8 mouse cellular contexts compared by ENCODE assay signal in the genomic region with DNA sequence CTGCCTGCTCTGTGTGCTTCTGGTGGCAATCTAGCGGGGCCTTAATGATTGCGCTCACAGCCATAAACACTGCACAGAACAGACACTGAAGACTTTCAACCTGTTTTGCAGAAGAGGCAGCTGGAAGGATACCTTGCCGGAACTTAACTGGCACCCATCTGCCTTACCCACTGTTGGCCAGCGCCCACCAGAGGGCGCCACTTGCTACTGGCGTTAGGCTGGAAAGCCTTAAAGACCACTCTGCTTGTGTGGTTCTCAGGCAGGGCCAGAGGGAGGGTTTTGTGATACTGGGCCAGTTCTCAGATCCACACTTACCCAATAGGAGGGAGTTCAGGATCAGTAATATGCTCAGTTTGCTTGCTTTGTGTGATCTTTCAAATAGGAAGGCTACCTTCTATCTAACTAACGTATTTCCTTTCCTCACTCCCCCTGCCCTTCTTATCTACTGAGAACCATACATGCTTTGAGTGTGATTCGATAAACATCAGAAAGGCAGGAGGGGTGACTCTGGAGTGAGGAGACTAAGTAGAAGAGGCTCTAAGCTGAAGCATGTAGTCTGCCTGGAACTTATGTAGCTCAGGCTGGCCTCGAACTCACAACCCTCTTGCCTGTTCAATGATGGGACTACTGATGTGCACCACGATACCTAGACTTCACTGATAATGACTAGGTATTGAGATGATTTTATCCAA.
DNase-seq lines count a peak whose midpoint lies in the region; ATAC-seq and TF ChIP-seq lines count a peak whose summit lies in the region.

No protein-coding gene starts in this region.

- no peak overlapping the region for H3K4me2 ChIP-seq in hindbrain, embryonic 14.5 days (replicated peaks)
- no peak overlapping the region for H3K4me2 ChIP-seq in liver, embryonic 12.5 days

- H3K36me3 ChIP-seq in testis, adult 2 months (ENCODE audit: control insufficient read depth, insufficient read depth, low read length): no peaks in the 10 kb centered on the region
- no peaks in the 10 kb centered on the region for H3K36me3 ChIP-seq in hindbrain, embryonic 14.5 days (replicated peaks; ENCODE audit: control insufficient read depth, insufficient read depth)
- H3K36me3 ChIP-seq in liver, embryonic 12.5 days: no peaks in the 10 kb centered on the region

- TF ChIP-seq CTCF in testis, adult 2 months (IDR thresholded peaks at IDR 0.05; ENCODE audit: control insufficient read depth, insufficient read depth, insufficient replicate concordance, low read depth, low read length): peak; percentile 83
- peak; percentile 89 for TF ChIP-seq CTCF in bone marrow macrophage, adult 2 months (IDR thresholded peaks at IDR 0.05; ENCODE audit: low read depth, low read length)

- no peaks in the 10 kb centered on the region for H3K4me1 ChIP-seq in testis, adult 2 months (ENCODE audit: control insufficient read depth, insufficient read depth, low read length)
- H3K4me1 ChIP-seq in bone marrow macrophage, adult 2 months (ENCODE audit: control insufficient read depth, insufficient read depth, low read length): peaks cover 4% of the 10 kb centered on the region; the same call in 1 of the 2 replicates
- H3K4me1 ChIP-seq in hindbrain, embryonic 14.5 days (replicated peaks; ENCODE audit: control insufficient read depth, insufficient read depth, low read length): no peaks in the 10 kb centered on the region
- H3K4me1 ChIP-seq in liver, embryonic 12.5 days: peaks cover 46% of the 10 kb centered on the region

- 64% methylated on average over 10 of the region's 10 CpGs for WGBS in hindbrain, embryonic 14.5 days
- WGBS in liver, embryonic 12.5 days (ENCODE audit: insufficient replicate concordance): 44% methylated on average over 10 of the region's 10 CpGs

- no peaks in the 10 kb centered on the region for H3K27me3 ChIP-seq in testis, adult 2 months (ENCODE audit: control insufficient read depth, insufficient read depth, low read length)
- no peaks in the 10 kb centered on the region; the same call in 1 of the 2 replicates for H3K27me3 ChIP-seq in hindbrain, embryonic 14.5 days (ENCODE audit: control insufficient read depth, insufficient read depth, low read length)
- H3K27me3 ChIP-seq in liver, embryonic 12.5 days (replicated peaks): no peaks in the 10 kb centered on the region; the same call in 1 of the 2 replicates

- no peak for DNase-seq in testis, postnatal 14 days (ENCODE audit: low spot score)
- peak; percentile 75 for DNase-seq in hindbrain, embryonic 14.5 days (ENCODE audit: low spot score)
- DNase-seq in retina, embryonic 14.5 days (ENCODE audit: low spot score): peak; percentile 87
- DNase-seq in urinary bladder, postnatal 14 days (ENCODE audit: low spot score): peak; percentile 69

- H3K27ac ChIP-seq in testis, adult 2 months (ENCODE audit: control insufficient read depth, insufficient read depth, low read depth, low read length): no peak overlapping the region
- no peak overlapping the region for H3K27ac ChIP-seq in bone marrow macrophage, adult 2 months (ENCODE audit: insufficient read depth, low read depth, low read length)
- H3K27ac ChIP-seq in hindbrain, embryonic 14.5 days: no peak overlapping the region
- no peak overlapping the region for H3K27ac ChIP-seq in liver, embryonic 12.5 days

- no peaks in the 10 kb centered on the region for H3K9me3 ChIP-seq in hindbrain, embryonic 14.5 days (ENCODE audit: control insufficient read depth, low read length)
- H3K9me3 ChIP-seq in liver, embryonic 12.5 days (replicated peaks): no peaks in the 10 kb centered on the region

- H3K4me3 ChIP-seq in testis, adult 2 months (ENCODE audit: control insufficient read depth, low read depth, low read length): no peak overlapping the region
- no peak overlapping the region for H3K4me3 ChIP-seq in bone marrow macrophage, adult 2 months (ENCODE audit: insufficient read depth, low read length)
- no peak overlapping the region for H3K4me3 ChIP-seq in hindbrain, embryonic 14.5 days (replicated peaks; ENCODE audit: low read length)
- no peak overlapping the region for H3K4me3 ChIP-seq in liver, embryonic 12.5 days

- peak; percentile 76 for ATAC-seq in erythroblast, adult 5-6 weeks (replicated peaks; ENCODE audit: low FRiP score, poor library complexity, severe bottlenecking)
- no peak for ATAC-seq in hindbrain, embryonic 14.5 days (ENCODE audit: low FRiP score)
- ATAC-seq in liver, embryonic 12.5 days: peak; percentile 62

- no peak overlapping the region for H3K9ac ChIP-seq in hindbrain, embryonic 14.5 days
- no peak overlapping the region; the same call in 1 of the 2 replicates for H3K9ac ChIP-seq in liver, embryonic 12.5 days

- TF ChIP-seq POLR2A in testis, adult 2 months (IDR thresholded peaks at IDR 0.05; ENCODE audit: control insufficient read depth, low read depth, low read length): no peak
- TF ChIP-seq POLR2A in bone marrow macrophage, adult 2 months (IDR thresholded peaks at IDR 0.05; ENCODE audit: borderline replicate concordance, low read depth, low read length): no peak
